Mouse (Mus musculus): Measurements from ENCODE around the gene Trim16. TPM values are rescaled to one million over a fixed set of nuclear protein-coding genes. Genes with fewer than 3 reads are reported as not detected.

Gene Trim16
- polyA plus RNA-seq, 1 experiment: 0.28 TPM

DNA sequence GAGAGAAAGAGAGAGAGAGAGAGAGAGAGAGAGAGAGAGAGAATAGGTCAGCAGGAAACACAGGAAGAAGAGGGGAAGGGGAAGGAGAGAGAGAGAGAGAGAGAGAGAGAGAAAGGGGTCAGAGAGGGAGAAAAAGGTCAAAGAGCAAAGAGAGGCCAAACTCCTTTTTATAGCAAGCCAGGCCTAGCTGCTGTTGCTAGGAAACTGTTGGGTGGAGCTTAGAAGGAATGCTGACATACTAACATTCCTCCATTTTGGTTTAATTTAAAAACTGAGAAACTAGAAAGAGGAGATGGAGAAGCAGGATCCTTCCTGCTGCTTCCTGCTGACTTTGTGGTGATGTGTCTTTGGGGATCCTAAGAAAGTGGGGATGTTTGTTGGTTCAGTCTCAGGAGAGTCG, 55.7 kb downstream of the Trim16 start:
- Histone ChIP-seq H3K4me1 (ENCODE audit: control insufficient read depth, insufficient read depth, low read length) (no peaks in the 10 kb centered on the region; the same call in 1 of the 2 replicates), H3K36me3 (ENCODE audit: control insufficient read depth, insufficient read depth, low read length) (no peaks in the 10 kb centered on the region; the same call in 1 of the 2 replicates), H3K27ac (ENCODE audit: control insufficient read depth, insufficient read depth, low read depth, low read length) (no peak overlapping the region; the same call in 1 of the 2 replicates), H3K4me3 (ENCODE audit: control insufficient read depth, low read depth, low read length) (no peak overlapping the region; the same call in 1 of the 2 replicates), H3K27me3 (ENCODE audit: control insufficient read depth, insufficient read depth, low read length) (no peaks in the 10 kb centered on the region)
- TF ChIP-seq POLR2A (IDR thresholded peaks at IDR 0.05; ENCODE audit: control insufficient read depth, low read depth, low read length) (no peak), CTCF (IDR thresholded peaks at IDR 0.05; ENCODE audit: control insufficient read depth, insufficient read depth, insufficient replicate concordance, low read depth, low read length) (no peak)

DNA sequence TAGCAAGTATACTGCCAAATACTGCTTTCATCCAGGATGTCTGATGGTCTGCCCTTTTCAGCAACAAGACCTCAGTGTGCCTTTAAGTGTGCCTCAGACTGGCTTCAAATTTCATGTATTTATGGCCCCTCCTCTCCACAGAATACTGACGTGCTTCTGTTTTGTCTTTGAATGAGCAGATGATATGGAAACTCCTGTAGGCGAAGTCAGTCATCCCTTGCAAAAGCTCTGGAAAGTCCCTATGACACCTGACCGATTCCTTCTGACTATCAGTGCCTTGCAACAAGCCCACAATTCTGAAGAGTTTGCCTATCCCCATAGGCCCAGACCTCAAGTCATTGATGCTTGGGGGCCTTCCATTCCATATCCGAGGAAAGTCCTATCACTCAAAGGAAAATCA, 56.4 kb downstream of the Trim16 start:
- H3K36me3 ChIP-seq (ENCODE audit: control insufficient read depth, insufficient read depth, low read length): no peaks in the 10 kb centered on the region; the same call in 1 of the 2 replicates
- H3K27ac ChIP-seq (ENCODE audit: control insufficient read depth, insufficient read depth, low read depth, low read length): no peak overlapping the region
- no peak for TF ChIP-seq POLR2A (IDR thresholded peaks at IDR 0.05; ENCODE audit: control insufficient read depth, low read depth, low read length)
- no peak for TF ChIP-seq CTCF (IDR thresholded peaks at IDR 0.05; ENCODE audit: control insufficient read depth, insufficient read depth, insufficient replicate concordance, low read depth, low read length)
- no peaks in the 10 kb centered on the region for H3K27me3 ChIP-seq (ENCODE audit: control insufficient read depth, insufficient read depth, low read length)
- no peaks in the 10 kb centered on the region; the same call in 1 of the 2 replicates for H3K4me1 ChIP-seq (ENCODE audit: control insufficient read depth, insufficient read depth, low read length)
- no peak overlapping the region for H3K4me3 ChIP-seq (ENCODE audit: control insufficient read depth, low read depth, low read length)

DNA sequence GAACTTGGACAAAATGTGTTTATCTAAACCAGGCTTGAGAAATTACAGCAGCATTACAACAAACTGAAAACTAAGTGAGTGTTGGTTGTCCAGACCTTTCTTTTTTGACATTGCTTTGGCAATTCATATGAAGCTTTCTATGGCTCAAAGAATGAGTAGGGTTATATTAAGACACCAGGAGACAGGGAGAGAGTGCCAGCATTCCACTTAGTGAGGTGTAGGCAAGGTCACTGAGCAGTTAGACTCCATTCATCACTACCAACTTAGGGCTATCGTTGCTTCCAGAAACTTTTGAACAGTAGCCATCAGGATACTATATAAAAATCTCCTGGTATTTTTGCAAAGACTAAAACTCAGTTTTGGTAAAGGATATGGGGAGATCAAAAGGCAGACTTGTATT, 57.4 kb downstream of the Trim16 start:
- Histone ChIP-seq H3K4me1 (ENCODE audit: control insufficient read depth, insufficient read depth, low read length) (no peaks in the 10 kb centered on the region; the same call in 1 of the 2 replicates), H3K4me3 (ENCODE audit: control insufficient read depth, low read depth, low read length) (peak overlapping the region; percentile 28; the same call in 1 of the 2 replicates), H3K36me3 (ENCODE audit: control insufficient read depth, insufficient read depth, low read length) (no peaks in the 10 kb centered on the region; the same call in 1 of the 2 replicates), H3K27ac (ENCODE audit: control insufficient read depth, insufficient read depth, low read depth, low read length) (no peak overlapping the region), H3K27me3 (ENCODE audit: control insufficient read depth, insufficient read depth, low read length) (no peaks in the 10 kb centered on the region)
- TF ChIP-seq POLR2A (IDR thresholded peaks at IDR 0.05; ENCODE audit: control insufficient read depth, low read depth, low read length) (no peak), CTCF (IDR thresholded peaks at IDR 0.05; ENCODE audit: control insufficient read depth, insufficient read depth, insufficient replicate concordance, low read depth, low read length) (no peak)

DNA sequence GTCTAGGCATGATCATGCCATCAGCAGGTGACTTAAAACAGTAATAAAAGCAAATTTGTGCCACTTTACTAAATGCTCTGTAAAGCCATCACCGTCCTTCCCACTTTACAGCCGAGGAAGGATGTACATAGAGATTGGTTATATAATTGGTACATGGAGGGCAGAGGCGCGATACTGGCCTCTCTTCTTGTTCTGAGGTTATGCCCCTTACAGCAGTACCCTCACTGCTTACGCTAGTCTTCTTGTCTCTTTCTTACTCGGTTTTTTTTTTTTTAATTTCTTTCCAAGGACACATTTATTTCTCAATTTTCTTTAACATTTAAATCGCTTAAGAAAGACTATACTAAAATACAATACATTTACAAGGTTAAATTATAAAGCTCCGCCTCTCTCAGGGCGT, 58.7 kb downstream of the Trim16 start:
- Histone ChIP-seq H3K27me3 (ENCODE audit: control insufficient read depth, insufficient read depth, low read length) (no peaks in the 10 kb centered on the region), H3K4me3 (ENCODE audit: control insufficient read depth, low read depth, low read length) (peak overlapping the region; percentile 79), H3K36me3 (ENCODE audit: control insufficient read depth, insufficient read depth, low read length) (no peaks in the 10 kb centered on the region), H3K4me1 (ENCODE audit: control insufficient read depth, insufficient read depth, low read length) (no peaks in the 10 kb centered on the region), H3K27ac (ENCODE audit: control insufficient read depth, insufficient read depth, low read depth, low read length) (no peak overlapping the region)
- no peak for TF ChIP-seq POLR2A (IDR thresholded peaks at IDR 0.05; ENCODE audit: control insufficient read depth, low read depth, low read length)
- TF ChIP-seq CTCF (IDR thresholded peaks at IDR 0.05; ENCODE audit: control insufficient read depth, insufficient read depth, insufficient replicate concordance, low read depth, low read length): no peak

DNA sequence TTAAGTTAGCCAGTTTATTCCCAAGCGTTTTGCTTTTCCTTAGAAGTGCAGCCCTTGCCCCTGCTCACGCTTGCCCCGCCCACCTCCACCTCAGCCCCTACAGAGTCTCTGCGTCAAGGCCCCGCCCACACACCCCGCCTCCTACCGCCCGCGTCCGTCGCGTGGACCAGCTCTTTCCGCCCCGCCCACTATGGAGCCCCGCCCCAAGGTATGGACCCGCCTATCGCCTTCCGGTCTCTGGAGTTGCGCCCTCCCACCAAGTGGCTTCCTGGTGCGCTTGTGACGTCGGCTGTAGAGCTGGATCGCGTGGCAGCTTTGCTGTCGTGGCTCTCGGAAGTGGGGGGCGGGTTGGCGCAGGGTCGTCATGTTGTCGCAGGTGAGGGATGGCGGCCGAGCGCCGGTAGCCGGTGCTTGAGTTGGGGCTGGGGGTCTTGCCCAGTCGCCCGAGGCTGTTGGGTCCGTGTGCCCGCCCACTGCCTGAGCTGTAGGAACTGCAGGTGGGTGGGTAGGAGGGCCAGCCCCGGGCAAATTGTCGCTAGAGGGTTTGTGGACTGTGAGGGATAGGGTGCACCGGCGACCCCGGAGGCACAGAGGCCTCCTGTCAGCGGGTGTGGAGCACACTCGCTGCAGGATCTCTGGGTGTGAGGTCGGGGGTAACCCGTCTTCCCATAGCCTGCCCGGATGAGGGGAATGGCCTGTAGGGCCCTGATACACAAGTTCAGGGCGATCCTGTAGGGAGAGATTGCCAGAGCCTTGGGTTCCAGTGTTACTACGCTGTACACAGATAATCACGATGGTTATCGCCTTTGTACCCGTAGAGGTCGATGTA, 59.4 kb downstream of the Trim16 start, which contains the start of gene Tvp23b:
Tvp23b (plus strand) TSS at position 236 of the 829 bp plus-strand sequence.
- Histone ChIP-seq H3K4me3 (ENCODE audit: control insufficient read depth, low read depth, low read length) (peak within 1 kb of the TSS; percentile 90), H3K27me3 (ENCODE audit: control insufficient read depth, insufficient read depth, low read length) (no peaks in the 10 kb centered on the region), H3K4me1 (ENCODE audit: control insufficient read depth, insufficient read depth, low read length) (no peaks in the 10 kb centered on the region), H3K36me3 (ENCODE audit: control insufficient read depth, insufficient read depth, low read length) (no peaks in the 10 kb centered on the region), H3K27ac (ENCODE audit: control insufficient read depth, insufficient read depth, low read depth, low read length) (peak within 1 kb of the TSS; percentile 83)
- TF ChIP-seq CTCF (IDR thresholded peaks at IDR 0.05; ENCODE audit: control insufficient read depth, insufficient read depth, insufficient replicate concordance, low read depth, low read length) (no peak), POLR2A (IDR thresholded peaks at IDR 0.05; ENCODE audit: control insufficient read depth, low read depth, low read length) (peak; percentile 97)

DNA sequence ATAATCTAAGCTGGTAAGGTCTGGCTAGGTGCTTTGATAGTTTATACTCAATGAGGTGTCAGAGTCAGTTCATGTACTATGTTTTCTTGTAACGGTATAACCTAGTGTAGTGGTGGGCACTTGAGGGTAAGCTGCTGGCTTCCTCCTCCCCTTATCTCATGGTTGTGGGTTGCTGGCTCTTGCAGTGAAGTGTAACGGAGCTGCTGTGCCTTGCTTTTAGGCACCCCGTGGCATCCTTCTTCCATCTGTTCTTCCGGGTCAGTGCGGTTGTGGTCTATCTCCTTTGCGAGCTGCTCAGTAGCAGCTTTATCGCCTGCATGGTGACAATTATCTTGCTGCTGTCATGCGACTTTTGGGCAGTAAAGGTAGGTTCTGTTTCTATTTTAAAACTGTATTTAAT, 63.4 kb downstream of the Trim16 start:
- H3K27ac ChIP-seq (ENCODE audit: control insufficient read depth, insufficient read depth, low read depth, low read length): no peak overlapping the region
- TF ChIP-seq CTCF (IDR thresholded peaks at IDR 0.05; ENCODE audit: control insufficient read depth, insufficient read depth, insufficient replicate concordance, low read depth, low read length): no peak
- no peak for TF ChIP-seq POLR2A (IDR thresholded peaks at IDR 0.05; ENCODE audit: control insufficient read depth, low read depth, low read length)

DNA sequence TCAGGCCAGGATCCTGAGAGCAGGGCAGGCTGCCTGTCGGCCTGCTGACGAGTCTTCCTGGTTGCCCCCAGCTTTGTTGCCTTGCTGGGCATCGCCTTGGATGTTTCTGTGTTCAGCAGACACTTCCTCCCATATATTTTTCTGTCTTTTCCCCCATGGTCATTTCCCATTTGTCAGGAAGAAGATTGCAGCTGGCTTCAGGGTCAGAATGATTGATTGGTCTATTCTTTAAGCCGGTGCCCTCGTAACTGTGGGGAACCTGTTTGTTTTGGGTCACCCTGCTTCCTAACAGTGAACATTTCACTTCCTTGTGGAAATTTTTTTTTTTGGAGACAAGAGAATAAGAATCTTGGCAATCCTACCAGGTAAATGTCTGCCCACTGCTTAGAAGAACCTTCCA, 65.3 kb downstream of the Trim16 start:
- no peaks in the 10 kb centered on the region for H3K4me1 ChIP-seq (ENCODE audit: control insufficient read depth, insufficient read depth, low read length)
- no peak for TF ChIP-seq POLR2A (IDR thresholded peaks at IDR 0.05; ENCODE audit: control insufficient read depth, low read depth, low read length)
- TF ChIP-seq CTCF (IDR thresholded peaks at IDR 0.05; ENCODE audit: control insufficient read depth, insufficient read depth, insufficient replicate concordance, low read depth, low read length): no peak
- no peaks in the 10 kb centered on the region for H3K27me3 ChIP-seq (ENCODE audit: control insufficient read depth, insufficient read depth, low read length)
- H3K27ac ChIP-seq (ENCODE audit: control insufficient read depth, insufficient read depth, low read depth, low read length): no peak overlapping the region
- no peak overlapping the region for H3K4me3 ChIP-seq (ENCODE audit: control insufficient read depth, low read depth, low read length)
- H3K36me3 ChIP-seq (ENCODE audit: control insufficient read depth, insufficient read depth, low read length): peaks cover 2% of the 10 kb centered on the region; the same call in 1 of the 2 replicates

More for the DNA sequence above, 63.4 kb downstream of the Trim16 start:
- Histone ChIP-seq H3K36me3 (ENCODE audit: control insufficient read depth, insufficient read depth, low read length) (peaks cover 2% of the 10 kb centered on the region; the same call in 1 of the 2 replicates), H3K4me3 (ENCODE audit: control insufficient read depth, low read depth, low read length) (no peak overlapping the region), H3K27me3 (ENCODE audit: control insufficient read depth, insufficient read depth, low read length) (no peaks in the 10 kb centered on the region), H3K4me1 (ENCODE audit: control insufficient read depth, insufficient read depth, low read length) (no peaks in the 10 kb centered on the region)

All from testis, adult 2 months (tissue).